Mouse (Mus musculus) liver (tissue): ENCODE results near the gene Olfm2.
"Not testable (repeated sequence)": the region's sequence is repeated elsewhere in the genome, so short reads cannot be mapped to it uniquely, and the experiment has no call there.

Source experiments
- DNase-seq: peaks from one replicate; pipeline ENCODE4 v3.0.0-alpha.2; 2020; ENCODE audit warnings: mixed read lengths

The Olfm2 gene

DNA sequence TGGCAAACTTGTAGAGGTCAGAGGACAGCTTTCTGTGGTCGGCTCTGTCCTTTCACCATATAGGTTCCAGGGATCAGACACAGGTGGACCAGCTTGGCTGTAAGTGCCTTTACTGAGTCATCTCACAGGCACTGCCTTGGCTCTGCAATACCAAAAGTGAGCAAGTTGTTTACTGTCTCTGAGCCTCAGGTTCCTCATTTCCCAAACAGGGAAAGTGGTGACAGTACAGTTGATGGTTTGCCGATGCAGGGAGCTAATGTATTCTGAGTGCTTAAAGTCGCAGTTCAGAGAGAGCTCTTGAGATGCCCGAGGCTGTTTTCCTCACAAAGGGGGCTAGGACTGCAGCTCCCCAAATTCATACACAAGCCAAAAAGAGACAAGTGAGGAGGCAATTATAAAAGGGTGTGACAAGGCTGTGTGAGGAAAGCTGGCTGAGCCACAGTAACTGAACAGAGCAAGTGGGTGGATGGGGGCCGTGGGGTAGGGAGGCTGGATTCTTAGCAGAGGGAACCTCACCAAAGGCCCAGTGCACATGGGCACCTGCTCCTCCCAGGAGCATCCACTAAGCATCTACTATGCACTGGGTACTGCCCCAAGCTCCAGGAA is 49.9 kb downstream of the Olfm2 start:
- DNase-seq = no peak

DNA sequence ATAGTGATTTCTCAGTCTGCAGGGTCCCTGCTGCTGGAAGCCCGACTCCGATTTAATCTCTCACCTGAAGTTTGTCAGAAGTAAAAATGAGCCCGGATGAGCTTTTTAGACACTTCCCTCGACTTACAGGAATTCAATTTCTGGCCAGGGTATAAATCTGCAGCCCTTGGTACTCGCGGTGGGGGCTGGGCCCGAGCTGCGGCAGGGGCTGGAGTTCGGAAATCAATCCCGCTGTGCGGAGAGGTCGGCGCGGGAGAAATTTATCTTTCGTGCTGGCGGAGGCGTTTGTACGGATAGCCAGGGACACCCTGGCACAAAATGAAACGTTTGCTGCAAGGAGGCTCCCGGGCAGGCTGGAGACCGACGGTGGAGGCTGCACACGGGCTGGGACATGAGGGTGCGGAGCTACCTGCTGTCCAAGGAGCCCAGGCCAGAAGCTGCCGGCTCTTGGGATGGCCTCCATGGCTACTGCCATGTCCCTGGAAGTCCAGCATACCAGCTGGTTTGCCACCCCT is 51.4 kb downstream of the Olfm2 start:
- DNase-seq = peak; percentile 4

DNA sequence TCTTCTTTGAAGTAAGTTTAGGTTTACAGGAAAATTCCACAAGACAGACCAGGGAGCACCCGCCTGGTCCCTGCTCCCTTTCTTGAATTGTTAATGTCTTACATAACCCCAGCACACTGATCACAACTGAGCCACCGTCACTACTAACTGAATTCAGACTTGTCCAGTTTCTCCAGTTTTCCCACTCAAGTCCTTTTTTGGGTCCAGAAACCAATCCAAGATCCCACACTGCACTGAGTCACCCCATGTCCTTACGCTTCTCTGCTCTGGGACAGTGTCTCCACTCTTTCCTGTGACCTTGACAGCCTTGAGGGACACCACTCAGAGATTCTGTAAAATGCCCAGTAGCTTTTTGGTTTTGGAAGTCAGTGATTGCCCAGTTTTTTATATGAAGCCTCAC is 53.3 kb downstream of the Olfm2 start:
- no peak for DNase-seq

DNA sequence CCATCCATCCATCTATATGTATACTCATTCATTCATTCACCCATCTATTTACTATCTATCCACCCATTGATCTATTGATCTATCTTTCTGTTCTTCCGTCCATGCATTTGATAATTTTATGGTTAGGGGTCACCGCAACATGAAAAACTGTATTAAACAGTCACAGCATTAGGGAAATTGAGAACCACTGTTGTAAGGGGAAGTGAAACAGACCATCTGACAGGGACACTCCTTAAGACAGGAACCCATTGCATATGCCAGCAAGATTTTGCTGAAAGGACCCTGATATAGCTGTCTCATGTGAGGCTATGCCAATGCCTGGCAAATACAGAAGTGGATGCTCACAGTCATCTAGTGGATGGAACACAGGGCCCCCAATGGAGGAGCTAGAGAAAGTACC is 55.7 kb downstream of the Olfm2 start:
- not testable (repeated sequence) for DNase-seq

DNA sequence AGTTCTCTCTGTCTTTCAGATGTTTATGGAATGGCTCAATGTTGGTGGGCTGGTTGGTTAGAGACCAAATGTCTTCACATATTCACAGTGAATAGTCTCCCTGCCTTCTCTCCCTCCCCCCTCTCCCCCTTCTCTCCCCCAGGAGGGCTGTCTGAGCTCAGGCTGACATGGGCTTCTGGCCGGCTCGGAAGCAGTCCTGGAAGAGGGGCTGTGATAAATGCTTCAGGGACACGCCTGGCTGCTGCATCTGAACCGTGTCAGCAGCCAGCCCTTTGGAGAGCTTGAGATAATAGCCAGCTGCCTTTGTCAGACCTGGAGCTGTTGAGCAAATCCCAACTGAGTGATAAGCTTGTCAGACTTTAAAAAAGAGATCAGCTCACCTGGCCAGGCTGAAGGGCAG is 56.2 kb downstream of the Olfm2 start:
- DNase-seq = no peak

DNA sequence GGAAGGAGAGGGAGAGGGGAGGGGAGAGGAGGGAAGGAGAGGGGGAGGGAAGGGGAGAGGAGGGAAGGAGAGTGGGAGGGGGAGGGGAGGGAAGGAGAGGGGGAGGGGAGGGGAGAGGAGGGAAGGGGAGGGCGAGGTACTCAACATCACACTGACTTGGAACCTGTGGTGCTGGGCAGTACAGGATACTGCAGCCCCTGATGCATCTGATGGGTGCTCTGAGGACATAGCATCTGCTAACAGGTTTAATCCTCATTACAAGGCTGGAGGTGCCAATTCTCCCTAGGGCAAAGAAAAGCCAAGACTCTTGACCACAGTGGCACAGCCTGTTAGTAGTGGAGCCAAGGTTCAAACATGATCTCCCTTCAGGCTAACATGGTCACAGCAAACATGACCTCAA is 56.7 kb downstream of the Olfm2 start:
- no peak for DNase-seq

DNA sequence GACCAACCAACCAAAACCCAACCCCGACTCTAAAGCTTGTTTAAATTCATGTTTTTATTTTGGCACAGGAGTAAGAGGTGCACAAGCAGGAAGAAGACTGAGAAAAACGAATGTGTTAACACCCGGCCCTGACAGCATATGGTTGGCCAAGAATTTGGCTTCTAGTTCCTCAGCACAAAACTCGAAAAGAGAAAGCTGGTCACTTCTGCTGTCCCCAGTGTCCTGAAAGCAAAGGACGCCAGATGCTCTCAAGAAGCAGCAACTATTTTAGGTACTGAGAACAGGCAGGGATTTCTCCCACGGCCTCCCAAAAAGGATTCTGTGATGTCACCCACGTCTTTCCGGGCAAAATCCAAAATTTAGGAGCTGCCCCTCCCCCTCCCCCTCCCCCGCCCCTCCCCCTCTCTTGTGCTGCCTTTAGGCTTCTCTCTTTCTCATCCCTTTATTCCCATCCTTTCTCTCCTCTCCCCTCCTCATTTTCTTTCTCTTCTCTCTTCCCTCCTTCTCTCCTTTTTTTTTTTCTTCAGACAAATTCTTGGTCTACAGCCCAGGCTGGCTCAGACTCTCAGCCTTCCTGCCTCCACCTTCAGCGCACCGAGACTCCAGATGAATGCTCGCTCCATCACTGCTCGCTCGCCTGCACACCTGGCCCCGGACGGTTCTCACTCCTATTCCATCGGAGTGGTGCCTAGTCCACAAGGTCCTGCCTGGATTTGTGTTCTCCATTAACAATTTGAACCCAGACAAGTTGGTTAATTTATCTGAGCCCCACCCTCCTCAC is 60.9 kb downstream of the Olfm2 start:
- DNase-seq = no peak

DNA sequence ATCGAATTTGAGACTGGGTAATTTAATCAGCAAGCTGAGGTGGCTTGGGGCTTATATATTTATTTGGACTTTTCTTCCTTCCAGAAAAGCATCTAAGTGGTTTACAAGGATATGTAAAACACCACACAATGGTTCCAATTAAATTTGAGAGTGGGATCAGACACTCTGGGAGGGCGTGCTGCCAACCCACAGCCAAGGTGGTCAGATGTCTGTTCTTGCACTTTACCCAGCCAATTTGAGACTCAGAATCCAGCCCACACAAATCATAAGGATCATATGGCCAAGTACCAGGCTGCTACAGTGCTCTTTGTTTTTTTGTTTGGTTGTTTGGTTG is 63.8 kb downstream of the Olfm2 start:
- DNase-seq = no peak

DNA sequence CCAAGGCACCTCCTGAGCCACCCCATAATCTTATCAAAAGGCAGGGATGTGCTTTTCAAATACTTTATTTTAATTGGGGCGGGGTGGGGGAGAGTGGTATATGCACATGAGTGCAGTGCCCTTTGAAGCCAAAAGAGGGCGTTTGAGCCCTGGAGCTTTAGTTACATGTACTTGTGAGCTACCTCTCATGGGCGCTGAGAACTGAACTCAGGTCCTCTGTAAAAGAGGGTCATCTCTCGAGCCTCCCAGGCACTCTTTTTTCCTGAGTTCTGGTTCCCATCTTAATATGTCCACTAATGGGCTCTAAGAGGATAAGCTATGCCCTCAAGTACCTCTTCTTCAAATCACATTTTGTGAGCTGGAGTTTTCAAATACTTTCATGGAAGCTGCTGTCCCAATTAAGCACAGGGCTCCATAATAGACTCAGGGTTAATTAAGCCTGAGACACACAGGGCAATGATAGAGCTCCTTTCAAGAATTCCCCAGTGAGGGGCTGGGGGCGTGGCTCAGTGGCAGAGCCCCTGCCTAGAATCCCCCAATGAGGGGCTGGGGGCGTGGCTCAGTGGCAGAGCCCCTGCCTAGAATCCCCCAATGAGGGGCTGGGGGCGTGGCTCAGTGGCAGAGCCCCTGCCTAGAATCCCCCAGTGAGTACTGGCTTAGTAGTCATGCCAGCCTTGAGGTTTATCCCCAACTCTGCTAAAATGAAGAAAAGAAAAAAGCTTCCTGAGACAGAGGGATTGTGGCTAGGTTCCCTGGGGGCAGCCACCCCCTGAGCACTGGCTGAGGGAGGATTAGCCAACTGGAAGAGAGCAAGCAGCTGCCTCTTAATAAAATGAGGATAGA is 64.4 kb downstream of the Olfm2 start:
- no peak for DNase-seq

DNA sequence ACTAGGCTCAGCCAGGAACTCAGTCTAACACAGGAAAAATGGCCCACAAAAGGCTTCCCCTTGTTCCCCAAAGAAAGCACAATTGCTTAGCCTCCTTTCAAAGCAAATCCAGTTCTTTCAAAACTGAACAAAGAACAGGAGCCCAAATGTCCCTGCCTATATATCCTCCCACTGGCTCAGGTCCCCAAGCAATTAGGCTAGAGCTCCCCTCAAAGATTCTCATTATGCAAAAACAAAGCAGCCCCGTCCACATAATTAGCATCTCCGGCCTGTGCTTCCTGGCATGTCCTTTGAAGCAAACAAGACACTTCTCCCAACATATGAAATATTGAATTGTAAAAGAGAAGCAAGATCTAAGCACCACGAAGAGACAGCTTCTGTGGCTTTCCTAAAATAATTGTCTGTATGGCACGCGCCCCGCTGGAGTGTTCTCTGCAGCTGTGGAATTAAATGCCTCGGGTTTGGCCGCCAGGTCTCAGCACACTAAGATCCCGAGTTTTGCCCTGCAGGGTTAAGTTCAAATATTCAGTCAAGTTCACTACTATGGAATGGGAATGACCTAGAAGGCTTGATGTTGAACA is 65.7 kb downstream of the Olfm2 start:
- no peak for DNase-seq

DNA sequence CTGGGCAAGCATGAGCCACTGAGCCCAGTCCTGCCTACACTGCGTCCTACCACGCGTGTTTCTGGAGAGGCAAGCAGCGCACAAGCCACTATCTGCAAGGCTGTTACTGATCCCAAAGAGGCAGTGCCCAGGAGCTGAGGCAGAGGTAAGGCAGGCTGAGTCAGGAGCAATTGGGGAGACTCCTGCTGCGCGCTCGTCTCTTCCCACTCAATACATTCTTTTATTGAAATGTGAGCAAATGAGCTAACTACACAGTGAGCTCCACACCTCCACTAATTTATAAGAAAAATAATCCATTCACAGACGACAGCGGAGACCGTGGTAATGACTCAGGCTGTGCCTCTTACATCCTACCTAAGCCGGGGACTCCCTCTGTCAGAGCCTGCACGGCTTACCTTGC is 68.3 kb downstream of the Olfm2 start:
- DNase-seq = no peak

DNA sequence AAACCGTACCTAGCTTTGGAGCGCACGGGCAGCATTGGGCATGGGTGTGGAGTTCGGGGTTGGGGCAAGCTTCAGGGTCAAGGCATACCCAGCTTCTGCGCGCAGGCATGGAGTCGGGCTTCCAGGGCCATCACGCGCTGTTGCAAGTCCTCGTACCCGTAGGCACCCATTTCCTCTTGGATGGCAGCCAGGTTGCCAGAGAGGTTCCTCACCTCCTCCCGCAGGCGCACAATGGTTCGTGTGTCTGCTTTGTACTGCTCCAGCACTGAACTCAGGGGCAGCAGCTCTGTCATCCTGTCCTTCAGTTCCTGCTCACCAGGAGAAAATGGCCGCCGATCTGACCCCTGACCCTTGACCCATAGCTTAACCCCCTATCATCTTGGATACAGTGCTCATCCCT is 74.1 kb downstream of the Olfm2 start:
- DNase-seq = no peak

DNA sequence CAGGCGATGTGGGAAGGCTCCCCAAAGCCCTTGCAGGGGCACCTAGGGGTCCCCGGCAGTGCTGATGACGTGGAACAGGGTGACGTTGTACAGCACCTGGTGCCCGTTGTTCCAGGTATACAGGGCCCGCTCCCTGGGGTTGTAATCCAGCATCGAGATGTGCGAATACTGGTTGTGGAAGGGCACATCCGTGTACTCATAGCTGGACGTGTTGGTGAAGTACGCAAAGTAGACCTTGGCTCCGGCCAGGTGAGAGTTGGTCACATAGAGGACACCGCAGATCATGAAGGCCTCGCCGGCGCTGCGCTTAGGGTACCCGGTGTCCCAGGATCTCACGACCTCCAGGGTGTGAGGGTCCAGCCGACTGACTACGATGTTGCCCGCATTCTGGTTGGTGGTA is 78.1 kb downstream of the Olfm2 start:
- no peak for DNase-seq

DNA sequence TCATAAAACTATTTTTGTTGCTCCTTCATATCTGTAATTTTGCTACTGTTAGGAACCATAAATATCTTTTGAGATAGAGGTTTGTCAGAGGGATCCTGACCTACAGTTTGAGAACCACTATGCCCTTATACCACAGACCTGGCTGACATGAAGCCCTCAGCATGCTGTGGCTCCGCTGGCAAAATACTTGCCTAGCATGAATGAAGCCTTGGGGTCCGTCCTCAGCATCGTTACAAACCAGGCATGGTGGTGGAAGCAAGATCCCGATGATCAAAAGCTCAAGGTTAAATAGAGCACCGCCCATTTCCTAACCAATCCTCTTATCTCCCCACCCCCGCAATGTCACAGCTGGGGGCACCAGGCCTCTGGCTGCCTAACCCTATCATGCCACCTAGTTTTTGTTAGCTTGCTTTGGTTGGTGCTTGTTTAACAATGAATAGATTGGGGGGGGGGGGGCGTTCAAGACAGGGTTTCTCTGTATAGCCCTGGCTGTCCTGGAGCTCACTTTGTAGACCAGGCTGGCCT is 79.6 kb downstream of the Olfm2 start:
- peak; percentile 56 for DNase-seq

DNA sequence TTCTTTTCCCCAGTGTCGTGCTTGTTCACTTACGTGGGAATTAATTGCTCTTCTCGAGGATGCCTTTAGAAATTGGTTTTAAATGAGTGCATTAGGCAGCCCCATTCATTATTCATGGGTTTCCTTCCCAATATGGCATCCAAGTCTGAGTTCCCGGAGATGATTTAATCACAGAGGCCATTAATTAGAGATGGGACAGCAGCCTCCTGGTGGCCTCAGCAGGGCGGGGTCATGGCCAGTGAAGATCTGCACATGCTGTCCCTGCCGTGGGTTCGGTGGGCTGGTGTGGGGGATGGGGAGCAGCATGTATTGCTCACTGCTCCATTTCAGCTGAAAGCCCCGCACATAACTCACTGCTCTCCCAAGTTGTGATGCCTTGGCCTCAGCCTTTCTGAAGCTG is 80.2 kb downstream of the Olfm2 start:
- no peak for DNase-seq

DNA sequence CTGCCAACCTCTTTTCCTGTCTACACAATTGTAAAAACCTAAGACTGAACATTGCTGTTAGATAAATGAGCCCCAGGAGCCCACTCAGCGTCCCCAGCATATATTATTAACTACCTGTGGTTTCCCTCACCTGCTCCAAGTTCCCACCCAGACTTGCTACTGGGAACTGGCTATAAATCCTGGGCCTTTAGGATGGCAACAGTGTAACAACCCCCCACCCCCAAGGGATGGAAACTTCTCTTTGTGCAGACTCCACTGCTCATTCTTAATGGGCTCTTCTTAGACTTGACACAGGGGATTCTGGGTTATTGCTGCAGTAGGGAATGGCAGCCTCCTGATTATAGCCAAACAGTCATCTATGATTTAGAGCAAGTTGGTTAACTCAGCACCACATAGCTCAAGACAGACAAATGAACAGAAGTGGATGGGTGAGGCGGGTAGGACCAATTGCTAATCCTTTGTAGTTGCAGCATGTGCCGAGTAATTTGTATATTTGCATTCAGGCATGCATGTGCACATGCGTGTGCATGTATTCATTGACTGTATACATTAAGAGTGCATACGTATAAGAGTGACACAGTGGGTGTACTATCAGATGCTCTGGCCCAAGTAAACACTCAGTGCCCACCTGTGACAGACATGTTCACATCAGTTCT is 81.0 kb downstream of the Olfm2 start:
- DNase-seq = no peak

DNA sequence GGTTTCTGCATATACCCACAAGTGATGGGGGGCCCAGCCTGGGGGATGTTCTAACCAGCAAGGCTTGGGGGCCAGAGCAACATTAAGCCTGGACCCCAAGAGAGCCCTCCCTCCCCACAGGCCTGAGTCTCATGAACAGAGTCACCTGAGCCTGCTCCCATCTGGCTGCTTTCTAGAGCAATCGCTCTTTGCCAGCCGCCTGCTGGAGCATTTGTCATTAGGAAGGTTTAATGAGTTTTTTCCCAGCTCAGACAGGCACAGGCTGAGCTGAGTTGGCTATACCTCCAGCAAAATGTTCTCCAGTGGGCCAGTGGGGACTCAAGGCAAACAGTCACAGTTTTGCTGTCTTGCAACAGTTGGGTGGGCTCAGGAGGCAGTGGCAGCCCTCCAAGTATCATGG is 81.8 kb downstream of the Olfm2 start:
- DNase-seq = no peak

DNA sequence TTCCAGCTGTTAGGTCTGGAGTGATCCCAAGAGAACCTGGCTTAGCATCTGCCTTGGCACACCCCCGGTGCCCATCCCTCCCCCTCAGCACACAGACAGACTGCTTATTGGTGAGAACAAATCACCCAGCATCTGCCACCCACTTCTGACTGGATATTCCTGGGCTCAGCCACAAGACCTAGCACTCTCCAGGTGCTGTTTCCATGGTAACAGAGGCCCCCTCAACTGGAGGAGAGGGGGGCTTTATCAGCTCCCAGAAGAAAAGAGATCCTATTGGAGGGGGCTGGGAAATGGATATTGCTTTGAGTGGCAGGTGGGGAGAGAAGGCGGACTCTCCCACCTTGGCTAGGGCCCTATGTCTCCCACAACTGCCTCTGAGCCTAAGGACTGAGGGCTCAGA is 82.2 kb downstream of the Olfm2 start:
- DNase-seq = no peak

DNA sequence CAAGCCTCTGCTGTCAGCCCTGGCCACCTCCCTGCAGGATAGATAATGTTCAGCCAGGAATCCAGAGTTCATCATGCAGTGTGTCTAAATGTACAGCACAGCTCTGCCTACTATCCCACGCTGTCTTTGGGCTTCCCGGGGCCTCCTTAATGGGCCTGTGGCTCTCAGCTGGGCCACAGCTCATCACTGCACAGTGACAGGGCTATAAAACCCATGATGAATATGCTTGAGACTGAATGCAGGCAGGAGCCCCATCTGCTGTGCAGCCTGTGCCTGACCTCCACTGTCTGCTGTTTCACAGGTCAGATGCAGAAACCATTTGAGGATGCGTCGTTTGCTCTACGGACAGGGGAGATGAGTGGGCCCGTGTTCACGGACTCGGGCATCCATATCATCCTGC is 83.3 kb downstream of the Olfm2 start:
- DNase-seq = no peak

DNA sequence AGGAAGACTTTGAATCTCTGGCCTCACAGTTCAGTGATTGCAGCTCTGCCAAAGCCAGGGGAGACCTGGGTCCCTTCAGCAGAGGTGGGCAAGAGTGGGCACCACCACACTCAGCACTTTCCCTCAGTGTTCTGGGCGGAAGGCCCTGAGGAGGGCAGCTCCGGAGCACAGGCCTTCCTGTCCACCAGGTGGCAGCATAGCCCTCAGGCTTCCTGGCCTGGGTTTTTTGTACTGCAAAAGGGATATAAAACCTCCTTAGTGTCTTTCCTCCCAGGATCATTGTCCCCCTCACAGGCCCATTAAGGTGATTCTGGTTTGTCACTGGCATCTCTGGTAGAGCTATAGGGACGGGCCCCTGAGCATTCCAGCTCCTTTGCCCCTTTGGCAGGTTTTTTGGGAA is 83.8 kb downstream of the Olfm2 start:
- peak; percentile 66 for DNase-seq

DNA sequence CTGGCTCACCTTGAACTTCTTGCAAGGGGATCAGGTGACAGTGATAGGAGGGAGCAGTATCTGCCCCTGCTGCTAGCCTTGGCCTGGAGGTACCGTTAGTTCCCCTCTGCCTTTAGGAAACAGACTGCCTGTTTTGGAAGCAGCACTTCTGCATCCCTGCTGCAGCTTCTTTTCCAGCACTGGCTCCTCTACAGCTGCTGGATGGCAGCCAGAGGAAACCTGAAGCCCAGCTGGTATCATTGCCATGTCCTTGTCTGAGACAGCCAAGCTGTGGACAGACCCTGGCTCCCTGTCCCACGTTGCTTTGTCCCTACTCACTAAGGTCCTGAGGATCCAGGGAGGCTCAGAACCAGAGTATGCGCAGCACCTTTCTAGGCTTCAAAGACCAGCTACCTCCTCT is 88.6 kb downstream of the Olfm2 start:
- DNase-seq = no peak

DNA sequence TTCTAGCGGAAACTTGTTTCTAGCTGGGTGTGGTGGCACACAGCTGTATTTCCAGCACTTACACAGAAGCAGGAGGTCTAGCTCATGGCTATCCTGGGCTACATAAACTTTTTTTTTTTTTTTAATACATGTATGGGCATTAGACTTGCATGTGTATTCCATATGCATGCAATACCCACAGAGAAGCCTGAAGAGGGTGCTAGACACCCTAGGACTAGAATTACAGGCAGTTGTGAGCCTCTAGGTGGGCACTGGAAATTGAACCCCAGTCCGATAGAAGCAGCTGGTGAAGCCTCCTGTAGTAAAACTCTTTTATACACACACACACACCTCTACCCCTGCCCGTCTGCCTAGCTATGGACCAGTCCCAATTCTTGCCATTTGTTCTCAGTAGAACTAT is 92.3 kb downstream of the Olfm2 start:
- DNase-seq = no peak

DNA sequence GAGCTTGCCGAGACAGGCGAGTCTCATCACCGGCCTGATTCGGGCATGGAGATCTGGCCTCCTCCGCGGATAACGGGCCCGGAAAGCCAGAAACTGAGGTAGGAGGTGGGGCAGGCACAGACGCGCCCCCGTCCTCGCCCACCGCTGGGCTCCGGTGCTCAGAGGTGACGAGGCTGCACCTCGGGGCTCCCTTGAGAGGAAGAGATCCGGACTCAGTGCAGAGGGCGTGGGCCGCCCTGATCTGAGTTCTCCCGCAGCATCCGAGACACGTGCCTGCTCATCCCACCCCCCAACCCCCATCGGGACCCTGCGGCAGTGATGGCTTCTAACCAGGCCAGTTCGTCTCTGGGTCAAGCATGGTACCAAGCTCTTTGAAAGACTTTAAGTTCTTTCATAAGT is 93.9 kb downstream of the Olfm2 start:
- no peak for DNase-seq
